Mouse (Mus musculus): ENCODE data around the gene Mpc1. TPM values are rescaled to one million over a fixed set of nuclear protein-coding genes. Genes with fewer than 3 reads are reported as not detected.

Gene Mpc1
- polyA plus RNA-seq, 1 experiment from 2014 or later: 122 TPM

GRCm38 (mm10) chr17:8341360-8341963 lies 58.8 kb downstream of the Mpc1 start:
- Histone ChIP-seq H3K4me3 (replicated peaks) (peak overlapping the region; percentile 66), H3K36me3 (replicated peaks) (no peaks in the 10 kb centered on the region), H3K9ac (peak overlapping the region; percentile 82), H3K27ac (peak overlapping the region; percentile 66; the same call in 1 of the 2 replicates), H3K27me3 (peaks cover 51% of the 10 kb centered on the region), H3K9me3 (no peaks in the 10 kb centered on the region), H3K4me1 (peaks cover 25% of the 10 kb centered on the region), H3K4me2 (peak overlapping the region; percentile 99)
- WGBS: 12% methylated on average over 43 of the region's 46 CpGs
- ATAC-seq (ENCODE audit: low FRiP score): peak; percentile 47

GRCm38 (mm10) chr17:8342706-8343105 lies 60.0 kb downstream of the Mpc1 start:
- Histone ChIP-seq H3K4me2 (0 out of 2 replicates have a peak overlapping the region, but pooled peaks have one; percentile 99), H3K9me3 (no peaks in the 10 kb centered on the region), H3K27ac (no peak overlapping the region), H3K36me3 (replicated peaks) (no peaks in the 10 kb centered on the region), H3K4me1 (peaks cover 25% of the 10 kb centered on the region), H3K9ac (no peak overlapping the region), H3K27me3 (peaks cover 51% of the 10 kb centered on the region), H3K4me3 (replicated peaks) (no peak overlapping the region)
- WGBS: 44% methylated on average over 5 of the region's 5 CpGs
- ATAC-seq (ENCODE audit: low FRiP score): no peak

GRCm38 (mm10) chr17:8343416-8343815 lies 60.7 kb downstream of the Mpc1 start:
- H3K4me2 ChIP-seq: no peak overlapping the region
- no peaks in the 10 kb centered on the region for H3K36me3 ChIP-seq (replicated peaks)
- H3K9me3 ChIP-seq: no peaks in the 10 kb centered on the region
- WGBS: 81% methylated on average over 6 of the region's 6 CpGs
- peaks cover 25% of the 10 kb centered on the region for H3K4me1 ChIP-seq
- no peak overlapping the region for H3K27ac ChIP-seq
- no peak for ATAC-seq (ENCODE audit: low FRiP score)
- H3K9ac ChIP-seq: no peak overlapping the region
- no peak overlapping the region for H3K4me3 ChIP-seq (replicated peaks)
- peaks cover 49% of the 10 kb centered on the region for H3K27me3 ChIP-seq

Other genes starting within 250 kb of the Mpc1 start
- gene Gm49673, start 135.1 kb upstream of the Mpc1 start, polyA plus RNA-seq (2016; fragmentation: Nextera tagmentation; extraction: Ambion mirVana): 0.23 and 0.29 TPM in 2 replicates
- 14.6 TPM in 2 replicates for gene Rnaset2a, start 134.8 kb upstream of the Mpc1 start, polyA plus RNA-seq (2016; fragmentation: Nextera tagmentation; extraction: Ambion mirVana)
- gene Fgfr1op, start 117.4 kb upstream of the Mpc1 start, polyA plus RNA-seq (2016; fragmentation: Nextera tagmentation; extraction: Ambion mirVana): 39.6 and 41.6 TPM in 2 replicates
- gene Ccr6, start 46.9 kb upstream of the Mpc1 start, polyA plus RNA-seq (2016; fragmentation: Nextera tagmentation; extraction: Ambion mirVana): not detected in 2 replicates
- gene Sft2d1, start 28.2 kb downstream of the Mpc1 start, polyA plus RNA-seq (2016; fragmentation: Nextera tagmentation; extraction: Ambion mirVana): 86.3 and 87.8 TPM in 2 replicates
- 3.7 and 4.1 TPM in 2 replicates for gene Prr18, start 54.6 kb downstream of the Mpc1 start, polyA plus RNA-seq (2016; fragmentation: Nextera tagmentation; extraction: Ambion mirVana)
- gene T2, start 73.1 kb downstream of the Mpc1 start, polyA plus RNA-seq (2016; fragmentation: Nextera tagmentation; extraction: Ambion mirVana): 0.44 and 0.55 TPM in 2 replicates
- 0.74 and 1.2 TPM in 2 replicates for gene T, start 151.5 kb downstream of the Mpc1 start, polyA plus RNA-seq (2016; fragmentation: Nextera tagmentation; extraction: Ambion mirVana)
- gene Pde10a, start 242.5 kb downstream of the Mpc1 start, polyA plus RNA-seq (2016; fragmentation: Nextera tagmentation; extraction: Ambion mirVana): 9.0 and 10.7 TPM in 2 replicates

All from forebrain, embryonic 12.5 days (tissue).